Mouse (Mus musculus) neural tube, embryonic 15.5 days (tissue): Measurements from ENCODE around the gene Itpk1. TPM values are rescaled to one million over a fixed set of nuclear protein-coding genes. Genes with fewer than 3 reads are reported as not detected.

ENCODE experiments used
- ATAC-seq: fragments of 200-750 bp; cut with Nextera tagmentation; 2 replicates; pipeline ENCODE4 v1.8.0; 2017; ENCODE audit warnings: mild to moderate bottlenecking, moderate TSS enrichment, moderate library complexity; ENCODE audit not compliant: low FRiP score
- H3K27ac ChIP-seq: fragments of 300-500 bp; sonication (generic); replicated peaks from 2 replicates; pipeline ENCODE4 v1.5.1; 2015; ENCODE audit warnings: mild to moderate bottlenecking, inconsistent platforms
- H3K27me3 ChIP-seq: fragments of 300-500 bp; sonication (generic); replicated peaks from 2 replicates; pipeline ENCODE4 v1.6.1; 2015; ENCODE audit warnings: inconsistent platforms
- H3K36me3 ChIP-seq: fragments of 300-500 bp; sonication (generic); 2 replicates; pipeline ENCODE4 v1.6.1; 2015; ENCODE audit warnings: inconsistent platforms
- H3K4me1 ChIP-seq: fragments of 300-500 bp; sonication (generic); 2 replicates; pipeline ENCODE4 v1.6.1; 2015; ENCODE audit warnings: inconsistent platforms
- H3K4me2 ChIP-seq: fragments of 300-500 bp; sonication (generic); 2 replicates; pipeline ENCODE4 v1.6.1; 2015; ENCODE audit warnings: inconsistent platforms, mild to moderate bottlenecking, moderate library complexity
- H3K4me3 ChIP-seq: fragments of 300-500 bp; sonication (generic); replicated peaks from 2 replicates; pipeline ENCODE4 v1.5.1; 2015; ENCODE audit warnings: mild to moderate bottlenecking, inconsistent platforms
- H3K9ac ChIP-seq: fragments of 300-500 bp; sonication (generic); replicated peaks from 2 replicates; pipeline ENCODE4 v1.6.1; 2015; ENCODE audit warnings: mild to moderate bottlenecking, inconsistent platforms
- H3K9me3 ChIP-seq: fragments of 300-500 bp; sonication (generic); replicated peaks from 2 replicates; pipeline ENCODE4 v1.6.1; 2016; ENCODE audit warnings: inconsistent platforms
- WGBS: fragments of 180-500 bp; shearing (Covaris S2); methylation state at CpG from one replicate; pipeline ENCODE4 v1.1.7; 2015; ENCODE audit warnings: mixed read lengths; 5-methylcytosine and 5-hydroxymethylcytosine counted together
- polyA plus RNA-seq: library from polyadenylated mRNA; unstranded; fragments of >200 nt; fragmentation: Nextera tagmentation; extraction: Ambion mirVana; gene quantifications from 2 replicates; pipeline ENCODE4 v1.2.1, GENCODE M21; 2015

The Itpk1 gene
- polyA plus RNA-seq, 1 experiment from 2014 or later: 42.7 TPM

DNA sequence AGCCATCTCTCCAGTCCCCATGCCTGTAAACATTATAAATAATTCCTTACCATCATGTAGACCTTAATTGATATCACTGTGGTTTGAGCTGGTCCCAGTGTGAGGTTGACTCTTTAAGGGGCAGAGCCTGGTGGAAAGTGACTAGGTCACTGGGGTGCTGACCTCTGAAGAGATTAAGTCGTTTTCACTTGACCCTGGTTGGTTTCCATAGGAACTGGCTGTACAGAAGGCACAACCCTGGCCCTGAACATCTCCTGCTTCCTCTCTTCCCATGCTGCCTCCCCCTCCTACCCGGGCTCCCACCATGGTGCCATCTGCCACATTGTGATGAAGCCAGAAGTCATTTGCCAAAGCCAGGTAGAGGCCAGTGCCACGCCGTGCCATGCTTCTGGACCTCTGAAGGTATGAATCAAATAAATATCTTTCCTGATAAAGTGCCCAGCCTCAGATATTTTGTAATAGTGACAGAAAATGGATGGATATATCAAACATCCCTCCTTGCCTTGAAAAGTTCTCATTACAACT is 6.2 kb upstream of the Itpk1 start:
- no peaks in the 10 kb centered on the region for H3K9me3 ChIP-seq
- H3K9ac ChIP-seq: no peak overlapping the region
- no peaks in the 10 kb centered on the region for H3K36me3 ChIP-seq
- H3K27me3 ChIP-seq: no peaks in the 10 kb centered on the region
- no peak overlapping the region for H3K4me2 ChIP-seq
- ATAC-seq: no peak
- WGBS: 55% methylated on average over 4 of the region's 4 CpGs
- peaks cover 1% of the 10 kb centered on the region for H3K4me1 ChIP-seq
- H3K27ac ChIP-seq: no peak overlapping the region
- no peak overlapping the region for H3K4me3 ChIP-seq

DNA sequence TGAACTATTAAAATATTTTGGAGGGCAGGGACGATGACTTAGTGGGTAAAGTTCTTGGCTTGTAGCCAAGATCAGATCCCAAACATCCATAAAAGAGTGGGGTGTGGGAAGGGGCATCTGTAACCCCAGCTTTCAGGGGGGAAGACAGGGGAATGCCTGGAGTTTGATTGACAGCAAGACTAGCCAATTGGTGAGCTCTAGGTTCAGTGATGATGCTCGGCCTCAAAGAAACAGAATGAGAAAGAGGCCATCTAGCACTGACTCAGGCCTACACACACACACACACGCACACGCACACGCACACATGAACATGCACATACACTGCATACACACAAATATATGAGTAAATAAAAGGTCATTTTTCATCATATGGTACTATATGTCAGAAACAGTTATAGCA is 5.2 kb upstream of the Itpk1 start:
- Histone ChIP-seq H3K27me3 (no peaks in the 10 kb centered on the region), H3K36me3 (no peaks in the 10 kb centered on the region), H3K4me1 (peaks cover 9% of the 10 kb centered on the region), H3K4me2 (no peak overlapping the region), H3K9ac (no peak overlapping the region), H3K9me3 (no peaks in the 10 kb centered on the region), H3K27ac (no peak overlapping the region), H3K4me3 (no peak overlapping the region)
- ATAC-seq: no peak
- 92% methylated on average over 5 of the region's 5 CpGs for WGBS

DNA sequence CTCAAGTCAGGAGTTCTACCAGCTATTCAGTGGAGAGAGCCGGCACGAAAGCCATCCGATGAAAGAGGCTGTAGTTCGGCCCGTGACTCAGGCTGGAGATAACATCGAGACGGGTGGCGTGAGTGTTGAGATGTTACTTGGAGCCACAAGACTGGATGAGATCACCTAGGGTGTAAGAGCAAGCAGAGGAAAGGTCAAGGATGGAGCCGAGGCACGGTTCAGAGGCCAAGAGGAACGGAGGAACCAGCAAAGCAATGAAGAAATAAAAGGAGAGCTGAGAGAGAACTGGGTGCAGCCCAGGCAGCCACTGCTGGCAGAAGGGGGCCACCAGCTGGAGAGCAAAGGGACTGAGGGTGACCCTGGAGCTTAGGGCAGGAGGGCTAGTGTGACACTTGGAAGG is 3.5 kb upstream of the Itpk1 start:
- no peak for ATAC-seq
- 76% methylated on average over 11 of the region's 11 CpGs for WGBS

DNA sequence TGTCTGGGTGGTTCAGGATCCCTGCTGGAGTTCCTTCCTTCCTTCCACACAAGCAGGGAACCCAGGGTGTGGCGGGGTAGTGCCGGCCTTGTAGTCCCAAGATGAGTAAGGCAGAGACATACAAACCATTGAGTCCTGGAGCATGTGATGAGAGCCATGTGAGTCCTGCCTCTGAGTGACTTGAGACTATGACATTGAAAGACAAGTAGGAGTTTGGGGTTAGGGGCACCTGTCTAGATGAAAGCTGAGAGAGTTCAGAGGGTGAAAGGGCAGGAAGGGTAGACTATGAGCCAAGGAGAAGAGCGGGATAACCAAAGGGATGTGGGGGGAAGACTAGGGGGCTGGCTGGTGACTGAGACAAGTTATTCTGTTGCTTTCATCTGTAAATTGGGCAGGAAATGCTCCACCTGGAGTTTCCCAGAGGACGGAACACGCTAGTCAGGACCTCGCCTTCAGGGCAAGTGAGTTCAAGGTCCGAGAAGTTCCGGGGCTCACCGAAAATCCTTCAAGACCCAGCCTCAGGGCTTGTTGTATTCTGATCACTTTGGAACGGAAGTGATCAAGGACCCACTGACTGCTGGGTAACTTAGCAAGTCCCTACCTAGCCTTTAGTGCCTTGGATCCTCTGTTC is 2.2 kb upstream of the Itpk1 start:
- no peak overlapping the region for H3K27ac ChIP-seq
- no peaks in the 10 kb centered on the region for H3K27me3 ChIP-seq
- H3K9me3 ChIP-seq: no peaks in the 10 kb centered on the region
- WGBS: 92% methylated on average over 10 of the region's 10 CpGs
- no peaks in the 10 kb centered on the region for H3K36me3 ChIP-seq
- ATAC-seq: no peak
- no peak overlapping the region for H3K9ac ChIP-seq
- H3K4me1 ChIP-seq: peaks cover 33% of the 10 kb centered on the region
- H3K4me2 ChIP-seq: no peak overlapping the region
- no peak overlapping the region for H3K4me3 ChIP-seq

More for the DNA sequence above, 3.5 kb upstream of the Itpk1 start:
- no peak overlapping the region for H3K27ac ChIP-seq
- no peaks in the 10 kb centered on the region for H3K27me3 ChIP-seq
- H3K36me3 ChIP-seq: no peaks in the 10 kb centered on the region
- no peak overlapping the region for H3K4me3 ChIP-seq
- no peak overlapping the region for H3K4me2 ChIP-seq
- no peaks in the 10 kb centered on the region for H3K9me3 ChIP-seq
- H3K4me1 ChIP-seq: peaks cover 20% of the 10 kb centered on the region
- no peak overlapping the region for H3K9ac ChIP-seq

DNA sequence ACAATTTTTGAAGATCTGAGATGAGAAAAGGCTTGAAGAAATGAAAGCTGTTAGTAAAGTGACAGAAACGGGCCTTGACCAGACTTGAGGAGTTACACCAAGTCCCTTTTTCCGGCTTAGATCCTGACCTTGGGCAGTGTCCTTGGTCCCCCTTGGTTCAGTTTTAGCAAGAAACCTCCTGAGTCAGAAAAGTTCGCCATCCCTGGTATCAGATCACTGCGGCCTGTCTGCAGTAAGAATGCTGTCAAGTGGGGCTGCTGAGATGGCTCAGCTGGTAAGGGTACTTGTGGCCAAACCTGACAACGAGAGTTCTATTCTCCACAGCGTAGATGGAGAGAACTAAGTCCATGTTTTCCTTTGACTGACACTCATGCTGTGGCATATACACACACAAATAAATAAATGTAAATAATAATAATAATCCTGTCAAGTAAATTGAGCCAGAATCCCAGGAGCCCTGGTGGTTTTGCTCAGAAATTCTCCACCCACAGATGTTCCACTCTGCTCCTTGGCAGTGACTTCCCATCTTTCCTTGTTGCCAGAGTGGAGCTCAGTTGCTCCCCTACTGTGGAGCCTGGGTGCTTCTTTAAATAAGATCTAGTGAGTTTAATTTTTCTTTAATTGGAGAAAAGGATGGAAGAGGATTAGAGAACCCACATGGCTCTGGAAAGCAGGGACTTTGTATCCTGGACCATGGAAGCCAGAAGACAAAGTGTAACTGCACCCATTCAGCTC is 1.3 kb upstream of the Itpk1 start:
- Histone ChIP-seq H3K36me3 (no peaks in the 10 kb centered on the region), H3K9ac (no peak overlapping the region), H3K27me3 (no peaks in the 10 kb centered on the region), H3K4me2 (peak overlapping the region; percentile 81), H3K4me3 (peak overlapping the region; percentile 79; the same call in 1 of the 2 replicates), H3K27ac (peak overlapping the region; percentile 94; the same call in 1 of the 2 replicates), H3K4me1 (peaks cover 41% of the 10 kb centered on the region), H3K9me3 (no peaks in the 10 kb centered on the region)
- no peak for ATAC-seq
- WGBS: 83% methylated on average over 6 of the region's 6 CpGs

DNA sequence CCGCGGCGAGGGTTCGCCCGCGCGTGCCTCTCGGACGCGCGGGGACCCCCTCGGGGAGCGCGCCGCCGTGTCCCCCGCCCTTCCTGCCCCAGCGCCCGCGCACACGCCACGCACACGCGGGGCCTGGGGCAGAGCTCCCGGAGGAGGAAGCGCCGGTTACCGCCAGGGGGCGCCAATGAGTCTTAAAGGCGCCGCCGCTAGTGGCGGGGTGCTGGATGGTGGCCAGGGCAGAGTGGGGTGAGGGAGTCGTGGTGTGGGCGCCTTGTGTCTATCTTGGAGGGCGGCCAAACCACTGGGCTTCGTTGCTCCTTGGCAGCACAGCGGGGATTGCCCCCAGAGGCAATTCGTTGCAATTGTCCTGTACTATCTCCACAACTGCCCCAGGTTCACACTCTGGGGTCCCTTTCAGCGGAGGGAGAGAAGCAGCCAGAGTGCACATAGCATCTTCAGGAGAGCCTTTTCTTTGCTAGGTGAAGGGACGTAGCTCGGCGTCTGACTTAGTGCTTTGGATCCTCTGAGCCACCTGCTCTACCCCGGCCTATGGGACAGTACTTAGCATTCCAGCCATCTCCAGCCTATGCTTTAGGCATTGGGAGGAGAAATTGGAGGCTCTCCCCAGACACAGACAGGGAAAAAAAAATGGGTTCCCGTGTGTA is 614 bp upstream of the Itpk1 start:
- Histone ChIP-seq H3K4me3 (peak overlapping the region; percentile 79), H3K36me3 (no peaks in the 10 kb centered on the region), H3K27ac (peak overlapping the region; percentile 94), H3K27me3 (no peaks in the 10 kb centered on the region), H3K4me2 (peak overlapping the region; percentile 81), H3K9ac (peak overlapping the region; percentile 79), H3K4me1 (peaks cover 48% of the 10 kb centered on the region), H3K9me3 (no peaks in the 10 kb centered on the region)
- peak; percentile 82 for ATAC-seq
- 1% methylated on average over 42 of the region's 45 CpGs for WGBS

DNA sequence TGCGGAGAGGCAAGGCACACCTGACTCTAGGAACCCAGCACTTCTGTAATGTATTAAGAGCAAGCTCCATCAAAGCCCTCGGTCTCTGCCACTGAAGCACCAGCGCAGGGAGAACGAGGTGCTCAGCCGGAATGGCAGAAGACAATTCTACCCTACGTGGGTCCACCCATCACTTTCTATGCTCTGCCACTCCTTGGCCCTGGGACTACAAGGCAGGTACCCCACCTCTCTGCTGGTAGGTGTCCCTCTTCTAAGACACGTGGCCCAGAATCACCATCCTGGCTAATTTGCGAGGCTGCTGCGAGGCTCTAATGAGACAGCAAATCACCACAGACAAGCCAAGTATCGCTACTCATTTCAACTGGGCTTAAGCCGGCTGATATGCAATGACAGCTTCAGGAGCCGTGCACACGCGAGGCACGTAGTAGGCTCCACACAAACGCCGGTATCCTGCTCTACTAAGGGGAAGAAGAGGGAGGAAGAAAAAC is 765 bp downstream of the Itpk1 start:
- ATAC-seq: peak; percentile 15; the same call in 1 of the 2 replicates
- no peaks in the 10 kb centered on the region for H3K27me3 ChIP-seq
- no peaks in the 10 kb centered on the region for H3K36me3 ChIP-seq
- H3K27ac ChIP-seq: peak overlapping the region; percentile 94
- no peaks in the 10 kb centered on the region for H3K9me3 ChIP-seq
- 4% methylated on average over 17 of the region's 17 CpGs for WGBS
- H3K4me2 ChIP-seq: peak overlapping the region; percentile 81
- peak overlapping the region; percentile 79 for H3K4me3 ChIP-seq
- peak overlapping the region; percentile 79 for H3K9ac ChIP-seq
- H3K4me1 ChIP-seq: peaks cover 61% of the 10 kb centered on the region

DNA sequence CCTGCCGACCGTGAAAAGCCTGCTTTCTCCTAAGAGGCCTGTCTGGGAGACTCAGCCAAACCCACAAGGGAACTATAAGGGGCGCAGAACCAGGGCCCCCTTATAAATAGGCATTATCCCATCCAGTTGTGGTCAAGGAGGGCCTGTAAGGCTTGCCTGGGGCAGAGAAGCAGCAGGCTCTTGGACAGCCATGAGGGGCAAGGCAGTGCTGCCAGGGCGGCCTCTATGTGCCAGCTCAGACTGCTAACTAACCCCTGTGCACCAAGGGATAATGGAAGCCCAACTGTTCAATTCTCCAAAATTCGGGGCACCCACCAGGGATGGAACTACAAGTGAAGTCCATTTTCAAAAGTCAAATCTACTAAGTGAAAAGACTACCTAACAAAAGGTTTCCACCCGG is 1.3 kb downstream of the Itpk1 start:
- peak overlapping the region; percentile 79 for H3K4me3 ChIP-seq
- no peaks in the 10 kb centered on the region for H3K9me3 ChIP-seq
- peak overlapping the region; percentile 81 for H3K4me2 ChIP-seq
- H3K27ac ChIP-seq: peak overlapping the region; percentile 94
- H3K27me3 ChIP-seq: no peaks in the 10 kb centered on the region
- peaks cover 66% of the 10 kb centered on the region for H3K4me1 ChIP-seq
- no peaks in the 10 kb centered on the region for H3K36me3 ChIP-seq
- no peak for ATAC-seq
- H3K9ac ChIP-seq: peak overlapping the region; percentile 79
- 24% methylated on average over 6 of the region's 6 CpGs for WGBS

DNA sequence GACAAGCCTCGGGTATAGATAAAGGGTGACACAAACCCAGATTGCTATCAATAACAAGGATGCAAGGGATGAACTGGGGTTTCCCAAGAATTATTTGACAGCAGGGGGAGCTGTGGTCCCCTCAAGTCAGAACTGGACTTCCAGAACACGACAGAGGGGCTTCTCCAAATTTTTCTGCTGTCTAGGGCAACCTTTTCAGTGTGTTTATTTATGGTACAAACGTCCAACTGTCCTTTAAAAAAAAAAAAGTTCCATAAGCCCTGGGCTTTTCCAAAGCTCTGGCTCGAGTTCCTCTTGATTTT is 1.7 kb downstream of the Itpk1 start:
- ATAC-seq: no peak
- H3K9ac ChIP-seq: 0 out of 2 replicates have a peak overlapping the region, but pooled peaks have one; percentile 9
- WGBS: 3% methylated on average over 4 of the region's 4 CpGs
- H3K4me2 ChIP-seq: peak overlapping the region; percentile 81
- H3K27me3 ChIP-seq: no peaks in the 10 kb centered on the region
- no peaks in the 10 kb centered on the region for H3K36me3 ChIP-seq
- peak overlapping the region; percentile 94 for H3K27ac ChIP-seq
- no peaks in the 10 kb centered on the region for H3K9me3 ChIP-seq
- H3K4me3 ChIP-seq: peak overlapping the region; percentile 79
- peaks cover 70% of the 10 kb centered on the region for H3K4me1 ChIP-seq

DNA sequence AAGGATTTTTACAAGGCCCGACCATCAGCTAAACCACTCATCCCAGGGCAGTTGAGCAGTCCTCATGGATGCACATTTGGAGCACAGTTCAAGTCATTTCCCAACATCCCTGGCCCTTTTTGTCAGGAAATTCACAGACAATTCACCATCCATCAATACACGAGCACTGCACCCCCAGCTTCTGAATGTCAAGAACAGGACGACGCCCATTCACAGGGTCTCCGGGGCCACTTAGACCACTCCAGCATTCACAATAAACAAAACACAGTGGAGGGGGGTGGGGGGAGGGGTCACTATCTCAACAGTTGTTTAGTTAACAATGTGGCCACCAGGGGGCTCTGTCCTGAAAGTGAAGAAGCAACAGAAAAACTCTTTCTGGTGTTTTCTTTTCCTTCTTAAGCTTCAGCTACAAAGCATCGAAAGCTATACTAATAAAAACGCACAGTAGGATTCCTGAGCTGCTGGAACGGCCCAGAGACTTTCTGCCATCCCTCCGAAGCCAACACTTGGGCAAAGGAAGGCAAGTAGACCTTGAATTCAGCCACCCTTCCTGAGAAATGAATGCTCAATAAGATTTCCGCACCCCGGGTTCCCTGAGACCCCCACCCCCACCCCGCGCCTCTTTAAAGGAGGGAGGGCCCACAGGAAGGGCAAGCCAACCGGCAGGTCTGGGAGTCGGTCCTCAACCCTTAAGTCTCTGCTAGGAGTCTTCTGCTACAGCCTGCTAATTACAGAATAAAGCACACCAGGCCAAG is 2.2 kb downstream of the Itpk1 start:
- H3K9me3 ChIP-seq: no peaks in the 10 kb centered on the region
- peak overlapping the region; percentile 79 for H3K4me3 ChIP-seq
- peak overlapping the region; percentile 94 for H3K27ac ChIP-seq
- peak overlapping the region; percentile 81 for H3K4me2 ChIP-seq
- peaks cover 75% of the 10 kb centered on the region for H3K4me1 ChIP-seq
- no peaks in the 10 kb centered on the region for H3K27me3 ChIP-seq
- 0 out of 2 replicates have a peak overlapping the region, but pooled peaks have one; percentile 9 for H3K9ac ChIP-seq
- no peak for ATAC-seq
- H3K36me3 ChIP-seq: no peaks in the 10 kb centered on the region
- 2% methylated on average over 15 of the region's 15 CpGs for whole genome bisulfite sequencing

DNA sequence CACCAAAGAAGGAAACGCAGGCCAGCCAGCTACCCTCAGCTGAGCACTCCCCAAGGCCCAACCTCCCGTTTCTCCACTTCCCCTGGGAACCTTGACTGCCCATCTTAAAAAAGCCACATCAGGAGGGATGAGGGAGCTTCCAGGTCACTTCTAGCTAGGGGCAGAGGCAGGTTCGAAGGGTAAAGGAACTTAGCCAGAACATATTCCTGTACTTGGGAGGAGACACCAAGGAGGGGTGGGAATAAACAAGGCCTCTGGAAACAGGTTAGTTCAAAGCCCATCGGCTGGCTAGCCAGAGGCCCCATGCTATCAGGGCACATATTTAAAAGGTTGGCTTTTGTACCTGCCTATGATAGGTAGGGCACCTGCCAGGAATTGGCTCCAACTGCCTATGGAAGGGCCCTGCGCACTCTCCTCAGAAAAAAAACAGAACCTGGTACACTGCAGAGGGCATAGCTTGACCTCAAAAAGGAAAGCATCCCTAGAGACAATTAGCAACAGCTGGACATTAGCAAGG is 3.0 kb downstream of the Itpk1 start:
- Histone ChIP-seq H3K4me1 (peaks cover 83% of the 10 kb centered on the region), H3K9ac (no peak overlapping the region), H3K4me3 (peak overlapping the region; percentile 79; the same call in 1 of the 2 replicates), H3K36me3 (no peaks in the 10 kb centered on the region), H3K27ac (no peak overlapping the region), H3K27me3 (no peaks in the 10 kb centered on the region), H3K4me2 (peak overlapping the region; percentile 81), H3K9me3 (no peaks in the 10 kb centered on the region)
- whole genome bisulfite sequencing: 88% methylated on average over 5 of the region's 5 CpGs
- no peak for ATAC-seq
